Mouse (Mus musculus): ENCODE data around the gene Tbc1d30.

Tbc1d30 gene

DNA sequence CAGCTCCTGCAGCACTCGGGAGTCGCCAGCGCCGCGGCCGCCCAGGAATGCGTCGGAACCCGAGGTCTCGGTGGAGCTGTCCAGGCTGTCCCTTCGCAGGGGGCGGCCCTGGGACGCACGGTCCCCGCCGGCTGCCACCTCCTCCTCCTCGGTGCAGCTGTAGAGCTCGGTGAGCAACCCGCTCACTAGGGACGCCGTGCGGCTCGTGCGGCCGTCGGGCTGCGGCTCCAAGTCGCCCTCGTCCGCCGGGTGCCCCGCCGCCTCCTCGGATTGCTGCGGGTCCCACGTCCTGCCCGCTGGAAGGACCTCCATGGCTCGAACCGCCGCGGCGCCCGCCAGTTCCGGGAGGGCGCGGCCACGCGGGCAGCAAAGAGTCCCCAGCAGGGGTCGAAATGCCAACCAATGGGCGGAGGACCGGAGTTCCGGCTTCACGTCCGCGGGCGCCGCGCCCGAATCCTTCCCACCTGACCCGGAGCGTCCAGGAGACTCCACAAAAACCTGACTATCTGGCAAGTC, at the start of gene Tbc1d30:
TSS of gene Tbc1d30 (minus strand) at position 213 of the 516 bp plus-strand sequence.
- DNase-seq, result peak; percentile 55 to 75

- no peak for DNase-seq
These were observed 47.5 kb upstream of the Tbc1d30 start for GRCm38 (mm10) chr10:121398599-121398998.

GRCm38 (mm10) chr10:121395542-121396176, 44.6 kb upstream of the Tbc1d30 start:
- DNase-seq, result no peak

DNA sequence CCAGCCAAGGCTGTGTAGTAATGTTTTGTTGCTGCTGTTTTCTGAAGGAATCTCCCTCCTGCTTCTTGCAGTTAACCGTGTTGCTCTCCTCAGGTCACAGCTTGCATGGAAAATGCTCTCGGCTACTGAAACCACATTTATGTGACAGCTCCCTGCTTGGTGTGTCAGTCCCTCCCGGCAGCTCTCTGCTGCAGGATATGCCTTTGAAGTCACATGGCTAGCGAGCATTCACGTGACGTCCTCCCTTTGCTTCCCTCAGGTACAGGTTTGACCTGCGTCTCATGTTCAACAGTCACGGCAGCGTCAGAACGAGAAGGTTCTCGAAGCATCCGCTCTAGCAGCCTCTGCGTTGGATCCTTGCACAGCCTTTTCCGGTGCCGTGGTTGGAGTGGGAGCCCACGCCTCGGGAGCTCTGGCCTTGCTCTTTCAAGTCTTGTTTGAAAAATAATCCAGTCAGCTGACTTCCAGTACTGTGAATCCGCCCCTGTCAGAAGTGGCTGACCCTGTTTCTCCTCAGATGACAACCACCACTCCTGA, 43.8 kb upstream of the Tbc1d30 start:
- no peak for DNase-seq

DNA sequence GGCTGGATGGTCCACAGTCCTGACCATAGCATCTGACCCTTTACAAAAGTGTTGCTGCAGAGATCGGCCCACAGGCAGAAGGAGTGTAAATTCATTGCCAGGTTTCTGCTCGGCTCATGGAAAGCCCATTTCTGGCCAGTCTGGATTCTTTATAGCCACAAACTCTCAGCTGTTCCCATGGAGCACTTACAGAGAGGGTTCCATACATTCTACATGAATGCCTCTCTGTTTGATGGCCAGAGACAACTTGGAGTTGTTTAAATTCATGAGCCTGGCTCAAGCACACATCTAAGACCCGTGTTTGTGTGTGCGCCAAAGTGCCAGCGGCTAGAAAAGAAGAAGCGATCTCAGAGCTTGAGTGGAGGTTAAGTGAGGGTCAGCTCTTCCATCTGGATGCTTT, 43.2 kb upstream of the Tbc1d30 start:
- no peak for DNase-seq

GRCm38 (mm10) chr10:121391901-121392300, 40.8 kb upstream of the Tbc1d30 start:
- peak; percentile 37 to 56 for DNase-seq

- no peak for DNase-seq
These were observed 39.5 kb upstream of the Tbc1d30 start for GRCm38 (mm10) chr10:121390602-121391001.

- DNase-seq, result peak in 1 of 2 experiments; percentile 21
These were observed 35.3 kb upstream of the Tbc1d30 start for GRCm38 (mm10) chr10:121386347-121386746.

GRCm38 (mm10) chr10:121385695-121386094, 34.6 kb upstream of the Tbc1d30 start:
- DNase-seq, result no peak

GRCm38 (mm10) chr10:121384710-121385109, 33.6 kb upstream of the Tbc1d30 start:
- no peak for DNase-seq

- no peak for DNase-seq
These were observed 30.2 kb upstream of the Tbc1d30 start for GRCm38 (mm10) chr10:121381280-121381679.

GRCm38 (mm10) chr10:121379387-121379786, 28.3 kb upstream of the Tbc1d30 start:
- DNase-seq, result no peak

- no peak for DNase-seq
These were observed 25.6 kb upstream of the Tbc1d30 start for GRCm38 (mm10) chr10:121376530-121377271.

GRCm38 (mm10) chr10:121375649-121376493, 24.8 kb upstream of the Tbc1d30 start:
- no peak for DNase-seq

DNA sequence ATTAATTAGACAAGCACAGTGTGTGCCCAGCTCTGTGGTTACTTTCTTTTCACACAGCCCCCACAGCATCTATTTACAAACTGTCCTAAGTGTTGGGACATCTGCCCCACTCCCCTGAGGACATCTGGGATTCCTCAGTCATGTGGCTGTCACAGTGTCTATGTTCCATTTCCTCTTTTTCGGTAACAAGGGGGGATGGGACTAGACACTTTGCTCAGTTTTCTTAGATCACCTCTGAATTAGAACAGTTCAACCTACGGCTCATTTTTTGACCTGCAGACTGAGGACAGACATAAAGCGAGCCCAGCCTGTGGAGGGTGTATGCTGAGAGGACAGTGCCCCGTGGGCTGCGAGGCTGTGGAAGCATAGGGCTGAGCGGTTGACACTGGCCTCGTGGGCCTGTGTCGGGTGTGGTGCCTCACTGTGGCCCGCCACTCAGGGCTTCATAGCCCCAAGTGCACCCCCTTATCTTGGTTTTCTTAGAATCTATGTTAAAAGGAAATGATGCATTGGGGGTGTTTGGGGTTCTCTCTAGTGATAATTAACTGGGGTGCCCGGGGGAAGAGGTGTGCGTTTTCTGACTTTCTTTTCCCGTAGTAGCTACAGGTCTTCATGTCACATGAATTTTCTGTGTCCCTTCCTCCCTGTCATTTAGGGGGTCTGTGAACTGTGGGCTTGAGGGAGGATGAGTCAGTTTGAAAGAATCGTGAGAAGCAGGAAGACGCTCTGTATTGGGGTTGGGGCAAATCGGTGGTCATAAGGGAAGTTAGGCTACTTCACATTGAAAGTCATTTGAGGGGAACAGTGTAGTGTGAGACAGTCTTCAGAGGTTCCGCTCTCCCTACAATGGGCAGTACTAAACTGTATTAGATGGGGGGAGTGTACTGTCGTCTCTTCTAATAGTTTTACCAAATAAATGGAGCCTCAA, 23.9 kb upstream of the Tbc1d30 start:
- DNase-seq, result no peak

GRCm38 (mm10) chr10:121374013-121374412, 22.9 kb upstream of the Tbc1d30 start:
- DNase-seq, result peak in 1 of 2 experiments; percentile 2

DNA sequence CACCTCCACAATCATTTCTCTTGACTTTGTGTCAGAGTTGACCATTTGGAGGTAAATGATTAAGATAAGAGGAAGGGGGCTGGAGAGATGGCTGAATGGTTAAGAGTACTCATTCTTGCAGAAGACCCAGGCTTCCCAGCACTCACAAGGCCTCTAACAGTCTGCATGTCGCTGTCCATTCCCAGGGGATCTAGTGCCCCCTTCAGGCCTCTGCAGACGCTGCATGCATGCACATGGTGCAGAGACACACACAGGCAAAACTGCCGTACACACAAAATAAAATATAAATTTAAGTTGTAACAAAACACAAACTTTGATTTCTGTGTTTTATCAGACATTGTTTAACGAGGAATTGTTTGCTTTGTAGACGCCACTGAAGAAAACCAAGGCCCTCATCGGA, 19.7 kb upstream of the Tbc1d30 start:
- DNase-seq, result no peak

DNA sequence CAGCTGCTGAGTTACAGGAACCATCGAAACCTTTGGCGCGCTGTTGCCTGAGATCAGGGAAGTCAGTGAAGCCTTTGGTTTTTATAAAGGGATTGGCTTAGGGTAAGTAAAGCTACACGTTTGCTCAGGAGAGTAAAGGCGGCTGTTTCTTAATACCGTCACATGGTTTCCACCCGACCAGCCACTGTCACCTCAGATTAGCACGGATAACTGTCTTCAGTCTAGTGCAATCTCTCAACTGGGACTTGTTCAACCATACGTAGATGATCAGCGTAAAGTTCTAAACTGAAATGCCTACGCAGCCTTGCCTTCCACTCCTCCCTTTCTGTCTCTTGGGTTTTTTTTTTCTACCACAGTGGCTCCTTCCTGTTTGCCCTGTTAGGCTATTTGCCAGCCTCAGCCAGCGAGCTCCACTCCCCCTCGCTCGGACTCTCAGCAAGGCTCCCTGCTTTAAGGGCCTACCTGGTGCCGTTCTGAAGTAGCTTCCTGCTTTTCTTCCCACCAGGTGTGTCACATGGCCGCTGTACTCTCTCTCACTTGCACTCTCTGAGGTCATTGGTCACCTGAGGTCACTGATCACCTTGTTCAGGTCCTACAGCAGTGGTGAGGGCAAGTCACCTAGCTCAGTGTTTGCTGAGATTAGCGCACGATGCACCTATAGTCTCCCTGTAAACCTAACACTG, 17.8 kb upstream of the Tbc1d30 start:
- no peak for DNase-seq

DNA sequence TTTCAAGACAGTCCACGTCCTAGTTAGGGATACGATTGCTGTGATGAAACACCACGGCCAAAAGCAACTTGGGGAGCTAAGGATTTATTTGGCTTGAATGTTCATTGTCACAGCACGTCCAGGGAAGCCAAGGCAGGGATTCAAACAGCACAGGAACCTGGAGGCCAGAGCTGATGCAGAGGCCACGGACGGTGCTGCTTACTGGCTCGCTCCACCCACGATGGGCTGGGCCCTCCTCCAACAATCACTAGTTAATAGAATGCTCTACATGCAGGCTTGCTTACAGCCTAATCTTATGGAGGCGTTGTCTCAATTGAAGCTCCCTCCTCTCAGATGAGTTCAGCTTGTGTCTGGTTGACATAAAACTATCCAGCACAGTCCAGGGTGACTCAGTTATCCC, 16.7 kb upstream of the Tbc1d30 start:
- no peak for DNase-seq

DNA sequence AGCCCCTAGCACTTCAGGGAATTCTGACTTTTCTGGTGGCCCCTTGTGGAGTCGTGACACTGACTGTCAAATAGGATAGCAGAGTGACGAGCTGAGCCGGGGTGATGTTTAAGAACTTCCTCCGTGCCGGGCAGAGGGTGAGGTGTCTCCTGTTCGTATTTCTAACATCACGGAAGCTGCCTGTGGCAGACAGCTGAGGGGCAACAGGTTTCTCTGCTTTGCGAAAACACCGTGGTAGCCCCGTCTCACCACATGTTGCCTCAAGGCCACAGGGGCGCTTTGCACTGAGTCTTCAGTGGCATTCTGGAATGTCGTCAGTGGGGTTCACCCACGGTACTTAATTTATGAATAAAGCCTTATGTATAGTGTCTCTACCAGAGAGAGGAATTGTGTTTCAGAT, 16.2 kb upstream of the Tbc1d30 start:
- no peak for DNase-seq

- DNase-seq, result no peak
These were observed 14.7 kb upstream of the Tbc1d30 start for GRCm38 (mm10) chr10:121365781-121366272.
